Mouse (Mus musculus) limb, embryonic 13.5 days (tissue): ENCODE measurements around the gene A530084C06Rik. TPM values are rescaled to one million over a fixed set of nuclear protein-coding genes. Genes with fewer than 3 reads are reported as not detected.

Source experiments
- ATAC-seq: fragments of 200-750 bp; cut with Nextera tagmentation; 2 replicates; pipeline ENCODE4 v1.8.0; 2017; ENCODE audit warnings: low read depth, moderate number of reproducible peaks, moderate TSS enrichment; ENCODE audit not compliant: low FRiP score
- H3K27ac ChIP-seq: fragments of 300-500 bp; sonication (generic); 2 replicates; pipeline ENCODE4 v1.5.1; 2015; ENCODE audit warnings: inconsistent platforms, mild to moderate bottlenecking, moderate library complexity
- H3K27me3 ChIP-seq: fragments of 300-500 bp; sonication (generic); 2 replicates; pipeline ENCODE4 v1.6.1; 2015; ENCODE audit warnings: mild to moderate bottlenecking, inconsistent platforms
- H3K36me3 ChIP-seq: fragments of 300-500 bp; sonication (generic); 2 replicates; pipeline ENCODE4 v1.6.1; 2015; ENCODE audit warnings: inconsistent platforms, mild to moderate bottlenecking, moderate library complexity
- H3K4me1 ChIP-seq: fragments of 300-500 bp; sonication (generic); 2 replicates; pipeline ENCODE4 v1.6.1; 2015; ENCODE audit warnings: inconsistent platforms
- H3K4me2 ChIP-seq: fragments of 300-500 bp; sonication (generic); replicated peaks from 2 replicates; pipeline ENCODE4 v1.6.1; 2015; ENCODE audit warnings: inconsistent platforms, mild to moderate bottlenecking, moderate library complexity
- H3K4me3 ChIP-seq: fragments of 300-500 bp; sonication (generic); 2 replicates; pipeline ENCODE4 v1.5.1; 2015; ENCODE audit warnings: moderate library complexity, mild to moderate bottlenecking, inconsistent platforms
- H3K9ac ChIP-seq: fragments of 300-500 bp; sonication (generic); 2 replicates; pipeline ENCODE4 v1.6.1; 2015; ENCODE audit warnings: mild to moderate bottlenecking, inconsistent platforms
- H3K9me3 ChIP-seq: fragments of 300-500 bp; sonication (generic); 2 replicates; pipeline ENCODE4 v1.6.1; 2016; ENCODE audit warnings: inconsistent platforms
- WGBS: fragments of 180-500 bp; shearing (Covaris S2); methylation state at CpG from one replicate; pipeline ENCODE4 v1.1.7; 2015; 5-methylcytosine and 5-hydroxymethylcytosine counted together
- polyA plus RNA-seq: library from polyadenylated mRNA; unstranded; fragments of >200 nt; fragmentation: Nextera tagmentation; extraction: Ambion mirVana; gene quantifications from 2 replicates; pipeline ENCODE4 v1.2.1, GENCODE M21; 2015

A530084C06Rik gene
- not detected in 2 replicates for polyA plus RNA-seq

DNA sequence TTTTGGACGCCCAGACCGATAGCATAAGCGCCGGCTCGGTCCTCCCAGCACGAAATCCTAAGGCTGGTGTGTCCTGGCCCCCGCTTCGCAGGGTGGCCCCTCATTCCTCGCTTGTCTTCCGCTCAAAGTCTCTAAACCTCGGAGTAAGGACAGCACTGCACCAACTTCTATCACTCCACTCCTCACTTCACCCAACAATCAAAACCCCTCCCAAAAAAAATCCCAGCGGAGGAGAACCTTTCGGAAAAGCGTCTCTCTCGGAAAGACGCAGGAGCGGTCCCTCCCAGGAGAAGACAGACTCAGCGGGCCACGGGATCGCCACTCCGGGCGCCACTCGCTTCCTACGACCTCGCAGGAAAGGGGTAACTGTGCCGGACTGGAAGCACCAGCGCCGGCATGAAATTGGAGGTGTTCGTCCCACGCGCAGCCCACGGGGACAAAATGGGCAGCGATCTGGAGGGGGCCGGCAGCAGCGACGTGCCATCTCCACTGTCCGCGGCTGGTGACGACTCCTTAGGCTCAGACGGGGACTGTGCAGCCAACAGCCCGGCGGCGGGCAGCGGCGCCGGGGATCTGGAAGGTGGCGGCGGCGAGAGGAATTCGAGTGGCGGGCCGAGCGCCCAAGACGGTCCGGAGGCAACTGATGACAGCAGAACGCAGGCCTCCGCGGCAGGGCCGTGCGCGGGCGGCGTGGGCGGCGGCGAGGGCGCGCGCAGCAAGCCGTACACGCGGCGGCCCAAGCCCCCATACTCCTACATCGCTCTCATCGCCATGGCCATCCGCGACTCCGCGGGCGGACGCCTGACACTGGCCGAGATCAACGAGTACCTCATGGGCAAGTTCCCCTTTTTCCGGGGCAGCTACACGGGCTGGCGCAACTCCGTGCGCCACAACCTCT lies at the start of gene A530084C06Rik:
TSS of gene A530084C06Rik (minus strand) at position 813 of the 898 bp plus-strand sequence.
- no peak within 1 kb of the TSS for H3K27ac ChIP-seq
- H3K4me2 ChIP-seq = peak within 1 kb of the TSS; percentile 99
- H3K9ac ChIP-seq = peak within 1 kb of the TSS; percentile 61
- peak; percentile 33 for ATAC-seq
- H3K36me3 ChIP-seq = no peaks in the 10 kb centered on the region
- no peaks in the 10 kb centered on the region for H3K9me3 ChIP-seq
- peak within 1 kb of the TSS; percentile 63 for H3K4me3 ChIP-seq
- peaks cover 97% of the 10 kb centered on the region for H3K27me3 ChIP-seq
- H3K4me1 ChIP-seq = peaks cover 29% of the 10 kb centered on the region
- under 1% methylated on average over 82 of the region's 88 CpGs for WGBS

DNA sequence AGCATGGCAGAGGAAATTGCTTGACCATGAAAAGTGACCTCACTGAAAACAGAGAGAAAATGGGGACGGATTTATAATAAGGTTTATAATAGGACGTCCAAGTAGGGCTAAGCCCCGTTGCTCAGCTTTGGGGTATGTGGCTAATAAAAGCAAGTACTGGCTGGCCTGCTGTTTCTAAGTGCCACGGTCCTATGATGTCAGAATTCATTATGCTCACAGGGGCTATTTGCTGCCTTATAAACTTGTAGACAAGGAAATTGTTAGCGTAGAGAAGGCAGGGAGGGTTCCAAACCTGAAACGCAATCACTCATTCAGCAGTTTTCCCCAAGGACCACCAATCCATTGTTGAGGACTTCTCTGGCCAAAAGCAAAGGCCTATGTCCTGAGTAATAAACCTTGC lies 44.8 kb upstream of the A530084C06Rik start:
- peaks cover 42% of the 10 kb centered on the region for H3K27me3 ChIP-seq
- no peaks in the 10 kb centered on the region for H3K9me3 ChIP-seq
- H3K36me3 ChIP-seq = no peaks in the 10 kb centered on the region
- H3K4me2 ChIP-seq = no peak overlapping the region
- H3K9ac ChIP-seq = no peak overlapping the region
- peaks cover 6% of the 10 kb centered on the region; the same call in 1 of the 2 replicates for H3K4me1 ChIP-seq
- H3K4me3 ChIP-seq = no peak overlapping the region
- 25% methylated on average over 6 of the region's 6 CpGs for WGBS
- H3K27ac ChIP-seq = no peak overlapping the region
- ATAC-seq = peak; percentile 85; the same call in 1 of the 2 replicates

- Histone ChIP-seq H3K9me3 (no peaks in the 10 kb centered on the region; the same call in 1 of the 2 replicates), H3K9ac (no peak overlapping the region), H3K4me1 (peaks cover 6% of the 10 kb centered on the region; the same call in 1 of the 2 replicates), H3K4me3 (no peak overlapping the region), H3K27me3 (peaks cover 19% of the 10 kb centered on the region; the same call in 1 of the 2 replicates), H3K27ac (no peak overlapping the region), H3K36me3 (no peaks in the 10 kb centered on the region), H3K4me2 (no peak overlapping the region)
- WGBS = 74% methylated on average over 5 of the region's 5 CpGs
- peak; percentile 51; the same call in 1 of the 2 replicates for ATAC-seq
Observed at GRCm38 (mm10) chr13:31599576-31599975, 40.4 kb upstream of the A530084C06Rik start.

GRCm38 (mm10) chr13:31587341-31587740 lies 28.2 kb upstream of the A530084C06Rik start:
- Histone ChIP-seq H3K4me1 (no peaks in the 10 kb centered on the region), H3K36me3 (no peaks in the 10 kb centered on the region), H3K27me3 (peaks cover 14% of the 10 kb centered on the region; the same call in 1 of the 2 replicates), H3K4me3 (no peak overlapping the region), H3K9ac (no peak overlapping the region), H3K9me3 (no peaks in the 10 kb centered on the region), H3K4me2 (no peak overlapping the region), H3K27ac (no peak overlapping the region)
- 84% methylated on average over 5 of the region's 5 CpGs for WGBS
- no peak for ATAC-seq

DNA sequence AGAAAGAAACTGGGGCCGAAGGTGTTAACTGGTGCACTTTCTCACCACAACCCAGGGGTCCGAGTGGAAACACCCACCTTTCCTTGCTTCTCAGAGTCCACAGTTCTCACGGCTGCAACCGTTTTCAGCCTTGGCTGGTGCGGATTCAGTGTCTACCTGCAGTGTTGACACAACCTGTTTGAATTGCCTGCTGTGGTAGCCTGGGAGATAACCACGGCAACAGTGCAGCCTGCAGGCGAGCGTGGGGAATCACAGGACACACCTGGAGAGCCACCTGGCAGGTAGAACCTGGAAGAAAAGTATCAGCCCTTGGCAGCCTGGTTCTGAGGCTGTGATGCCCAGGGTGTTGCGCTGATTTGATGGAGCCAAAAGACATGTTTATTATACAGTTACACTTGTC lies 20.7 kb upstream of the A530084C06Rik start:
- Histone ChIP-seq H3K4me3 (no peak overlapping the region), H3K36me3 (no peaks in the 10 kb centered on the region), H3K4me2 (no peak overlapping the region), H3K27ac (no peak overlapping the region), H3K4me1 (peaks cover 23% of the 10 kb centered on the region), H3K9me3 (no peaks in the 10 kb centered on the region), H3K9ac (no peak overlapping the region), H3K27me3 (peaks cover 25% of the 10 kb centered on the region)
- 62% methylated on average over 9 of the region's 9 CpGs for WGBS
- ATAC-seq = no peak

- Histone ChIP-seq H3K27me3 (peaks cover 36% of the 10 kb centered on the region), H3K27ac (no peak overlapping the region), H3K4me1 (peaks cover 23% of the 10 kb centered on the region), H3K4me3 (no peak overlapping the region), H3K9me3 (no peaks in the 10 kb centered on the region), H3K9ac (no peak overlapping the region), H3K36me3 (no peaks in the 10 kb centered on the region), H3K4me2 (peak overlapping the region; percentile 19)
- WGBS = 18% methylated on average over 10 of the region's 10 CpGs
- 0 out of 2 replicates have a peak, but pooled peaks have one; percentile 32 for ATAC-seq
Observed at GRCm38 (mm10) chr13:31578389-31578788, 19.3 kb upstream of the A530084C06Rik start.

DNA sequence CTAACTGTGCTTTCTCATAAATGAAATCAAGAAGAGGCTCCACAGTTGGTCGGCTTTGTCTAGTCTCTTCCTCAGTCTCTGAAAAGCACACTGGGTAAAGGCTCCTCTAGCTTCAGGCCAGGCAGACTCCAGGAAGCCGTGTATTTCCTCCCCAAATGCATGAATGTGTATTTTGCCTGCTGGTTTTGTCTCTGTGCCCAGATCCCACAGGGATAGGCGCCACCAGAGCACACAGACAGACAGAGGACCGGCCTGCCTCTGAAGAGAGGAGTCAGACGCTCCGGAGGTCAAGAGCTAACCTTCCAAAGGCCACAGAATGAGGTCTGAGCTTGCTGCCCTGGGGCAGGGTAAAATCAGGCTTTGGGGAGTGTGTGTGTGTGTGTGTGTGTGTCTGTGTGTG lies 18.4 kb upstream of the A530084C06Rik start:
- Histone ChIP-seq H3K4me2 (no peak overlapping the region), H3K4me1 (peaks cover 23% of the 10 kb centered on the region), H3K27me3 (peaks cover 42% of the 10 kb centered on the region), H3K27ac (no peak overlapping the region), H3K36me3 (no peaks in the 10 kb centered on the region), H3K9me3 (no peaks in the 10 kb centered on the region), H3K9ac (no peak overlapping the region), H3K4me3 (no peak overlapping the region)
- WGBS = 25% methylated on average over 6 of the region's 6 CpGs
- ATAC-seq = no peak

- no peak for ATAC-seq
- Histone ChIP-seq H3K27ac (no peak overlapping the region), H3K9ac (no peak overlapping the region), H3K9me3 (no peaks in the 10 kb centered on the region), H3K36me3 (no peaks in the 10 kb centered on the region), H3K4me3 (no peak overlapping the region), H3K27me3 (peaks cover 44% of the 10 kb centered on the region), H3K4me1 (peaks cover 23% of the 10 kb centered on the region), H3K4me2 (no peak overlapping the region)
- 17% methylated on average over 4 of the region's 4 CpGs for WGBS
Observed at GRCm38 (mm10) chr13:31576696-31577095, 17.6 kb upstream of the A530084C06Rik start.

GRCm38 (mm10) chr13:31574627-31575026 lies 15.5 kb upstream of the A530084C06Rik start:
- H3K36me3 ChIP-seq = no peaks in the 10 kb centered on the region
- H3K9me3 ChIP-seq = no peaks in the 10 kb centered on the region
- no peak overlapping the region for H3K9ac ChIP-seq
- no peak overlapping the region for H3K4me3 ChIP-seq
- no peak for ATAC-seq
- H3K27me3 ChIP-seq = peaks cover 48% of the 10 kb centered on the region
- H3K4me2 ChIP-seq = no peak overlapping the region
- WGBS = 68% methylated on average over 3 of the region's 3 CpGs
- H3K4me1 ChIP-seq = peaks cover 23% of the 10 kb centered on the region
- no peak overlapping the region for H3K27ac ChIP-seq

- H3K9me3 ChIP-seq = no peaks in the 10 kb centered on the region
- no peak for ATAC-seq
- H3K4me2 ChIP-seq = no peak overlapping the region
- H3K9ac ChIP-seq = no peak overlapping the region
- no peak overlapping the region for H3K4me3 ChIP-seq
- peaks cover 11% of the 10 kb centered on the region for H3K4me1 ChIP-seq
- 82% methylated on average over 10 of the region's 10 CpGs for WGBS
- no peaks in the 10 kb centered on the region for H3K36me3 ChIP-seq
- no peak overlapping the region for H3K27ac ChIP-seq
- peaks cover 58% of the 10 kb centered on the region for H3K27me3 ChIP-seq
Observed at GRCm38 (mm10) chr13:31572806-31573508, 13.8 kb upstream of the A530084C06Rik start.

DNA sequence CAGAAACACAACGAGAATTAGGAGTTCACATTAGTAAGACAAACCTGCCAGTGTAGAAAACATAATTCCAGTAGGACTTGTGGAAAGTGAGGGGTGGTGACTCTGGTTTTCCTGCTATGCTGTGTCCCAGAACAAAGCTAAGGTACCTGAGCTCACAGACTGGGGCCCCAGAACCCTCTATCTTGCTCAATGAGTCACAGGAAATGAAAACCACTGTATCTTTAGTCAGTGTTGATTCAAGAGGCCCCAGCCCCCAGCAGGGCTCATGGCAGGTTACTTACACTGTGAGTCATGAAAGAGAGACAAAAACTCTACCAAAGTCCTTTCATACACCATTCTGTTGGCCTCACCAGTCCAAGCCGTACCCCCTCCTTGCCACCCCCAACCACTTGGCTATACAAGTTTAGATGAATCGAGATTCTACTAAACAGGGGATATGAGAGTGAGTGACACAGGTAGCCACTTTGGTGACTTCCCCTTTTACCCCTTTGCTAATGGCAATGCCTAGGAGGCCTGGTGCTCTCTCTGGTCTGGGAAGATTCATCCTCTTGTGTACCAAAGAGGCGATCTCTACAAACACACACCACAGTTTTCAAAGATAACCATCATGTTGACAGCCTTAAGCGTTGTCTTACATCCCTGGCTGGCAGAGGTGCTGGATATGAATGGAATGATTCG lies 8.6 kb upstream of the A530084C06Rik start:
- H3K4me1 ChIP-seq = peaks cover 5% of the 10 kb centered on the region; the same call in 1 of the 2 replicates
- 82% methylated on average over 6 of the region's 6 CpGs for WGBS
- H3K9ac ChIP-seq = no peak overlapping the region
- no peak overlapping the region for H3K4me2 ChIP-seq
- no peak for ATAC-seq
- H3K27ac ChIP-seq = no peak overlapping the region
- H3K4me3 ChIP-seq = no peak overlapping the region
- H3K27me3 ChIP-seq = peaks cover 76% of the 10 kb centered on the region
- no peaks in the 10 kb centered on the region for H3K36me3 ChIP-seq
- H3K9me3 ChIP-seq = no peaks in the 10 kb centered on the region
